In the genomic region with DNA sequence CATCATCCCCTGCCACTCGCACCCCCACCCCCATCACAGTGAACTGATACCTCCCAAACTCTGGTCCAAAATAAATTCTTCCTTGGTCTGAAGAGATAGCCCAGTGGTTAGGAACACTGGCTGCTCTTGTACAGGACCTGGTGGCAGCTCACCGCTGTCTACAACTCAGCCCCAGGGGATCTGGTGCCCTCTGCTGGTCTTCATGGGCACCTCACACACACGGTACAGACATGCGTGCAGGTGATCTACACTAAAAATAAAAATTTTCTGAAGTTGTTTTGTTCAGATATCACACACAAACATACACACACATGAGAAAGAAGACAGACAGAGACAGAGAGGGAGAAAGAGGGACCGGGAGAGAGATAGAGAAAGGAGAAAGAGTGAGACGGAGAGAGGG, we compare ENCODE assay signal across 23 mouse cellular contexts.
DNase-seq lines count a peak whose midpoint lies in the region; ATAC-seq and TF ChIP-seq lines count a peak whose summit lies in the region.
"Had no signal": no experiment of that assay in that cellular context is flagged by ENCODE, and none has a peak within 500 bp of the region (broad histone marks: within the 10 kb centered on the region; RNA-seq: fewer than 3 reads in every experiment).

No protein-coding gene starts in this region.

- no peak overlapping the region for H3K4me2 ChIP-seq in forebrain, embryonic 12.5 days
- H3K4me2 ChIP-seq: embryonic facial prominence, embryonic 15.5 days; limb, embryonic 13.5 days had no signal

- no peak overlapping the region for H3K9ac ChIP-seq in forebrain, embryonic 12.5 days
- H3K9ac ChIP-seq: embryonic facial prominence, embryonic 15.5 days; forebrain, postnatal 0 days; limb, embryonic 13.5 days had no signal

- H3K9me3 ChIP-seq in E14TG2a.4 (ENCODE audit: low read length): peaks cover 10% of the 10 kb centered on the region
- H3K9me3 ChIP-seq in forebrain, embryonic 12.5 days: no peaks in the 10 kb centered on the region
- H3K9me3 ChIP-seq: midbrain, embryonic 10.5 days had no signal

- 92% methylated on average over 6 of the region's 6 CpGs for WGBS in forebrain, embryonic 12.5 days

- no peaks in the 10 kb centered on the region for H3K36me3 ChIP-seq in E14TG2a.4 (ENCODE audit: insufficient read depth, low read length)
- no peaks in the 10 kb centered on the region for H3K36me3 ChIP-seq in forebrain, embryonic 12.5 days (replicated peaks)
- H3K36me3 ChIP-seq: embryonic facial prominence, embryonic 15.5 days; limb, embryonic 13.5 days; midbrain, embryonic 10.5 days had no signal

- ATAC-seq in forebrain, embryonic 12.5 days (ENCODE audit: low FRiP score): no peak
- ATAC-seq: activated CD4-positive, CD25-positive, alpha-beta regulatory T cell, adult 4 months; forebrain, postnatal 0 days; hindbrain, embryonic 16.5 days had no signal

- no peak overlapping the region for H3K4me3 ChIP-seq in layer of hippocampus, adult 2 months
- no peak overlapping the region for H3K4me3 ChIP-seq in E14TG2a.4 (replicated peaks; ENCODE audit: low read length)
- H3K4me3 ChIP-seq in forebrain, embryonic 12.5 days (replicated peaks): no peak overlapping the region
- H3K4me3 ChIP-seq: embryonic facial prominence, embryonic 15.5 days; limb, embryonic 13.5 days; midbrain, embryonic 10.5 days had no signal

- H3K4me1 ChIP-seq in E14TG2a.4 (replicated peaks; ENCODE audit: low read depth, low read length): peaks cover 15% of the 10 kb centered on the region
- no peaks in the 10 kb centered on the region for H3K4me1 ChIP-seq in forebrain, embryonic 12.5 days
- H3K4me1 ChIP-seq: midbrain, embryonic 10.5 days had no signal

- DNase-seq in layer of hippocampus, adult 2 months (ENCODE audit: low spot score in 2 of 2): no peak
- DNase-seq in layer of hippocampus, postnatal 25 days (ENCODE audit: extremely low spot score in 1 of 2, low spot score in 1 of 2): no peak
- peak; percentile 48 for DNase-seq in ES-CJ7 (ENCODE audit: low read depth, low spot score)
- DNase-seq in induced T-regulatory cell, adult 2 months (ENCODE audit: low read depth): peak; percentile 40
- no peak for DNase-seq in cerebellum, postnatal 4 days (ENCODE audit: low spot score in 2 of 2)
- DNase-seq: adrenal gland, postnatal 10 days; cerebellum, adult 11-12 months; cerebellum, postnatal 14 days; forebrain, postnatal 0 days; heart, adult 11 months; heart, postnatal 36 days; kidney, adult 9 months; kidney, postnatal 4 days; lung, postnatal 4 days; right cerebral cortex, postnatal 4 days; thymus, postnatal 14 days had no signal

- H3K27me3 ChIP-seq in E14TG2a.4 (ENCODE audit: insufficient read depth, low read length): no peaks in the 10 kb centered on the region
- no peaks in the 10 kb centered on the region for H3K27me3 ChIP-seq in forebrain, embryonic 12.5 days
- H3K27me3 ChIP-seq: embryonic facial prominence, embryonic 15.5 days; limb, embryonic 13.5 days had no signal

- peak; percentile 33; the same call in 1 of the 2 replicates for TF ChIP-seq CTCF in layer of hippocampus, adult 2 months (conservative IDR thresholded peaks at IDR 0.05)
- TF ChIP-seq CTCF in E14TG2a.4 (conservative IDR thresholded peaks at IDR 0.05; ENCODE audit: low read length): peak; percentile 60

- no peak overlapping the region for H3K27ac ChIP-seq in layer of hippocampus, adult 2 months
- H3K27ac ChIP-seq in forebrain, embryonic 12.5 days: no peak overlapping the region
- H3K27ac ChIP-seq: embryonic facial prominence, embryonic 15.5 days; limb, embryonic 13.5 days; midbrain, embryonic 10.5 days had no signal

Comparison
In these comparisons a context has a peak if more than half of its experiments do, and no peak if none do; other contexts are left out.
1. DNase-seq: peak in ES-CJ7 (single experiment) and induced T-regulatory cell, adult 2 months (single experiment); none in layer of hippocampus, adult 2 months (0 of 2), layer of hippocampus, postnatal 25 days (0 of 2) and cerebellum, postnatal 4 days (0 of 2).